Mouse (Mus musculus) lung, embryonic 15.5 days (tissue): ENCODE results near the gene Zfp473. TPM values are rescaled to one million over a fixed set of nuclear protein-coding genes. Genes with fewer than 3 reads are reported as not detected.
A peak's percentile ranks its signal among the peaks of the same experiment; 100 is the strongest.

Experiments
- ATAC-seq: fragments of 200-750 bp; cut with Nextera tagmentation; 2 replicates; pipeline ENCODE4 v1.8.0; 2017; ENCODE audit warnings: moderate number of reproducible peaks, borderline replicate concordance; ENCODE audit not compliant: low FRiP score, low TSS enrichment; ENCODE audit errors: extremely low read depth
- H3K27ac ChIP-seq: fragments of 300-500 bp; sonication (generic); 2 replicates; pipeline ENCODE4 v1.5.1; 2015; ENCODE audit warnings: moderate library complexity, mild to moderate bottlenecking, inconsistent platforms
- H3K27me3 ChIP-seq: fragments of 300-500 bp; sonication (generic); 2 replicates; pipeline ENCODE4 v1.6.1; 2015; ENCODE audit warnings: inconsistent platforms
- H3K36me3 ChIP-seq: fragments of 300-500 bp; sonication (generic); 2 replicates; pipeline ENCODE4 v1.6.1; 2015; ENCODE audit warnings: inconsistent platforms
- H3K4me1 ChIP-seq: fragments of 300-500 bp; sonication (generic); 2 replicates; pipeline ENCODE4 v1.6.1; 2015; ENCODE audit warnings: inconsistent platforms
- H3K4me2 ChIP-seq: fragments of 300-500 bp; sonication (generic); 2 replicates; pipeline ENCODE4 v1.6.1; 2015; ENCODE audit warnings: inconsistent platforms, mild to moderate bottlenecking, moderate library complexity
- H3K4me3 ChIP-seq: fragments of 300-500 bp; sonication (generic); 2 replicates; pipeline ENCODE4 v1.5.1; 2015; ENCODE audit warnings: mild to moderate bottlenecking, inconsistent platforms
- H3K9ac ChIP-seq: fragments of 300-500 bp; sonication (generic); 2 replicates; pipeline ENCODE4 v1.6.1; 2015; ENCODE audit warnings: inconsistent platforms
- H3K9me3 ChIP-seq: fragments of 300-500 bp; sonication (generic); 2 replicates; pipeline ENCODE4 v1.6.1; 2016; ENCODE audit warnings: inconsistent platforms
- WGBS: fragments of 180-500 bp; shearing (Covaris S2); methylation state at CpG from one replicate; pipeline ENCODE4 v1.1.7; 2015; 5-methylcytosine and 5-hydroxymethylcytosine counted together
- polyA plus RNA-seq: library from polyadenylated mRNA; unstranded; fragments of >200 nt; fragmentation: Nextera tagmentation; extraction: Ambion mirVana; gene quantifications from 2 replicates; pipeline ENCODE4 v1.2.1, GENCODE M21; 2015

Gene Zfp473
- polyA plus RNA-seq, 1 experiment from 2014 or later: 2.2 TPM

- Histone ChIP-seq H3K4me2 (no peak overlapping the region), H3K4me3 (no peak overlapping the region), H3K9ac (no peak overlapping the region), H3K4me1 (peaks cover 30% of the 10 kb centered on the region), H3K36me3 (no peaks in the 10 kb centered on the region), H3K9me3 (no peaks in the 10 kb centered on the region), H3K27ac (peak overlapping the region; percentile 70), H3K27me3 (no peaks in the 10 kb centered on the region)
- 46% methylated on average over 10 of the region's 10 CpGs for WGBS
- peak; percentile 12; the same call in 1 of the 2 replicates for ATAC-seq
Observed at GRCm38 (mm10) chr7:44693427-44694175, 57.2 kb downstream of the Zfp473 start.

GRCm38 (mm10) chr7:44689331-44689730, 61.5 kb downstream of the Zfp473 start:
- H3K27me3 ChIP-seq: no peaks in the 10 kb centered on the region
- no peak for ATAC-seq

GRCm38 (mm10) chr7:44688890-44689289, 62.0 kb downstream of the Zfp473 start:
- Histone ChIP-seq H3K4me2 (no peak overlapping the region), H3K36me3 (no peaks in the 10 kb centered on the region), H3K27ac (no peak overlapping the region), H3K9me3 (no peaks in the 10 kb centered on the region), H3K4me3 (no peak overlapping the region), H3K9ac (no peak overlapping the region), H3K4me1 (peaks cover 27% of the 10 kb centered on the region), H3K27me3 (no peaks in the 10 kb centered on the region)
- 66% methylated on average over 3 of the region's 3 CpGs for WGBS
- ATAC-seq: no peak

More at GRCm38 (mm10) chr7:44689331-44689730, 61.5 kb downstream of the Zfp473 start:
- Histone ChIP-seq H3K27ac (no peak overlapping the region), H3K4me3 (no peak overlapping the region), H3K36me3 (no peaks in the 10 kb centered on the region), H3K9me3 (no peaks in the 10 kb centered on the region), H3K4me1 (peaks cover 22% of the 10 kb centered on the region), H3K4me2 (no peak overlapping the region), H3K9ac (no peak overlapping the region)
- WGBS: 85% methylated on average over 7 of the region's 7 CpGs

GRCm38 (mm10) chr7:44685531-44686402, 65.1 kb downstream of the Zfp473 start:
- Histone ChIP-seq H3K27ac (peak overlapping the region; percentile 80), H3K27me3 (no peaks in the 10 kb centered on the region), H3K36me3 (no peaks in the 10 kb centered on the region), H3K4me1 (peaks cover 22% of the 10 kb centered on the region), H3K4me2 (no peak overlapping the region), H3K9ac (no peak overlapping the region), H3K9me3 (no peaks in the 10 kb centered on the region), H3K4me3 (no peak overlapping the region)
- WGBS: 43% methylated on average over 16 of the region's 17 CpGs
- peak; percentile 62 for ATAC-seq

GRCm38 (mm10) chr7:44683656-44684055, 67.2 kb downstream of the Zfp473 start:
- Histone ChIP-seq H3K4me3 (no peak overlapping the region), H3K4me2 (no peak overlapping the region), H3K27ac (peak overlapping the region; percentile 73), H3K9me3 (no peaks in the 10 kb centered on the region), H3K4me1 (peaks cover 22% of the 10 kb centered on the region), H3K27me3 (no peaks in the 10 kb centered on the region), H3K36me3 (no peaks in the 10 kb centered on the region), H3K9ac (no peak overlapping the region)
- peak; percentile 52; the same call in 1 of the 2 replicates for ATAC-seq
- WGBS: 47% methylated on average over 8 of the region's 8 CpGs

Other genes starting within 250 kb of the Zfp473 start
- gene Mybpc2, start 226.4 kb downstream of the Zfp473 start, polyA plus RNA-seq: 0.45 and 0.65 TPM in 2 replicates
- gene Spib, start 219.0 kb downstream of the Zfp473 start, polyA plus RNA-seq: 0.77 and 2.0 TPM in 2 replicates
- gene Pold1, start 202.2 kb downstream of the Zfp473 start, polyA plus RNA-seq: 108 and 112 TPM in 2 replicates
- 68.4 and 75.3 TPM in 2 replicates for gene Nr1h2, start 197.1 kb downstream of the Zfp473 start, polyA plus RNA-seq
- gene Napsa, start 178.7 kb downstream of the Zfp473 start, polyA plus RNA-seq: 30.9 and 42.2 TPM in 2 replicates
- gene Kcnc3, start 160.4 kb downstream of the Zfp473 start, polyA plus RNA-seq: 1.5 and 2.1 TPM in 2 replicates
- gene Myh14, start 80.2 kb downstream of the Zfp473 start, polyA plus RNA-seq: 44.1 and 47.8 TPM in 2 replicates
- not detected in 2 replicates for gene Izumo2, start 42.3 kb downstream of the Zfp473 start, polyA plus RNA-seq
- gene Vrk3, start 2.6 kb downstream of the Zfp473 start, polyA plus RNA-seq: 40.6 and 46.1 TPM in 2 replicates
- gene Nup62, start 65.0 kb upstream of the Zfp473 start, polyA plus RNA-seq: 95.6 and 97.7 TPM in 2 replicates
- 0.63 and 1.7 TPM in 2 replicates for gene Il4i1, start 65.3 kb upstream of the Zfp473 start, polyA plus RNA-seq
- 4.9 and 5.0 TPM in 2 replicates for gene Atf5, start 65.6 kb upstream of the Zfp473 start, polyA plus RNA-seq
- 109 and 111 TPM in 2 replicates for gene Akt1s1, start 97.9 kb upstream of the Zfp473 start, polyA plus RNA-seq
- 71.3 and 74.4 TPM in 2 replicates for gene Tbc1d17, start 98.0 kb upstream of the Zfp473 start, polyA plus RNA-seq
- 37.6 and 37.9 TPM in 2 replicates for gene Pnkp, start 106.1 kb upstream of the Zfp473 start, polyA plus RNA-seq
- gene Ptov1, start 118.7 kb upstream of the Zfp473 start, polyA plus RNA-seq: 371 and 398 TPM in 2 replicates
- gene Med25, start 141.7 kb upstream of the Zfp473 start, polyA plus RNA-seq: 93.5 and 97.7 TPM in 2 replicates
- gene Fuz, start 145.0 kb upstream of the Zfp473 start, polyA plus RNA-seq: 21.0 and 24.0 TPM in 2 replicates
- gene Ap2a1, start 178.4 kb upstream of the Zfp473 start, polyA plus RNA-seq: 63.1 and 64.8 TPM in 2 replicates
- gene Tsks, start 192.2 kb upstream of the Zfp473 start, polyA plus RNA-seq: 0.09 and 0.15 TPM in 2 replicates
- gene Cpt1c, start 223.8 kb upstream of the Zfp473 start, polyA plus RNA-seq: 14.5 and 15.0 TPM in 2 replicates
- 545 and 586 TPM in 2 replicates for gene Prmt1, start 235.5 kb upstream of the Zfp473 start, polyA plus RNA-seq
- gene Irf3, start 246.6 kb upstream of the Zfp473 start, polyA plus RNA-seq: 88.1 and 92.6 TPM in 2 replicates
- gene Bcl2l12, start 247.7 kb upstream of the Zfp473 start, polyA plus RNA-seq: 66.3 and 66.7 TPM in 2 replicates